Mouse (Mus musculus) kidney, adult 2 months (tissue): ENCODE data around the gene Ralgapa2. TPM values are rescaled to one million over a fixed set of nuclear protein-coding genes. Genes with fewer than 3 reads are reported as not detected.

Experiments used
- DNase-seq: peaks from one replicate; pipeline ENCODE4 v3.0.0; 2021
- H3K27ac ChIP-seq: fragments of 200-500 bp; 2 replicates; pipeline ENCODE4 v1.5.1; 2012; ENCODE audit warnings: low read depth, low read length, control low read depth, inconsistent platforms; ENCODE audit not compliant: insufficient read depth
- H3K27me3 ChIP-seq: fragments of 200-500 bp; replicated peaks from 2 replicates; pipeline ENCODE4 v1.6.1; 2012; ENCODE audit warnings: mild to moderate bottlenecking, moderate library complexity, low read length, inconsistent platforms; ENCODE audit not compliant: control insufficient read depth, insufficient read depth
- H3K36me3 ChIP-seq: fragments of 200-500 bp; 2 replicates; pipeline ENCODE4 v1.6.1; 2012; ENCODE audit warnings: mild to moderate bottlenecking, moderate library complexity, low read length, inconsistent platforms; ENCODE audit not compliant: control insufficient read depth, insufficient read depth
- H3K4me1 ChIP-seq: fragments of 200-500 bp; 2 replicates; pipeline ENCODE4 v1.6.1; 2011; ENCODE audit warnings: low read length; ENCODE audit not compliant: control insufficient read depth, insufficient read depth
- H3K4me3 ChIP-seq: fragments of 200-500 bp; 2 replicates; pipeline ENCODE4 v1.5.1; 2011; ENCODE audit warnings: mild to moderate bottlenecking, low read depth, low read length, control low read depth; ENCODE audit not compliant: insufficient read depth
- CTCF ChIP-seq: fragments of 200-500 bp; conservative IDR thresholded peaks from 2 replicates; pipeline ENCODE4 v1.5.1; 2011; ENCODE audit warnings: low read depth, mild to moderate bottlenecking, control low read depth, low read length, moderate library complexity, mixed read lengths; ENCODE audit not compliant: insufficient read depth, insufficient read length
- POLR2A ChIP-seq: fragments of 200-500 bp; IDR thresholded peaks from one replicate; pipeline ENCODE4 v1.6.1; 2011; ENCODE audit warnings: low read depth, low read length, control low read depth
- WGBS: fragments of 180-500 bp; shearing (Covaris S2); methylation state at CpG from one replicate; pipeline ENCODE4 v1.1.7; 2018; 5-methylcytosine and 5-hydroxymethylcytosine counted together
- polyA plus RNA-seq: library from polyadenylated mRNA; depleted of rRNA; stranded (reverse); fragments of >200 nt; gene quantifications from 2 replicates; pipeline ENCODE4 v1.2.3, GENCODE M21; 2012

Ralgapa2 gene
- polyA plus RNA-seq, 1 experiment, result 15.8 TPM

- Histone ChIP-seq H3K4me3 (no peak overlapping the region), H3K36me3 (no peaks in the 10 kb centered on the region), H3K4me1 (no peaks in the 10 kb centered on the region), H3K27ac (no peak overlapping the region), H3K27me3 (no peaks in the 10 kb centered on the region)
- 38% methylated on average over 8 of the region's 8 CpGs for WGBS
- TF ChIP-seq POLR2A (no peak), CTCF (peak; percentile 69)
- DNase-seq, result peak; percentile 64
These were observed 97.5 kb downstream of the Ralgapa2 start for GRCm38 (mm10) chr2:146414484-146415291.

DNA sequence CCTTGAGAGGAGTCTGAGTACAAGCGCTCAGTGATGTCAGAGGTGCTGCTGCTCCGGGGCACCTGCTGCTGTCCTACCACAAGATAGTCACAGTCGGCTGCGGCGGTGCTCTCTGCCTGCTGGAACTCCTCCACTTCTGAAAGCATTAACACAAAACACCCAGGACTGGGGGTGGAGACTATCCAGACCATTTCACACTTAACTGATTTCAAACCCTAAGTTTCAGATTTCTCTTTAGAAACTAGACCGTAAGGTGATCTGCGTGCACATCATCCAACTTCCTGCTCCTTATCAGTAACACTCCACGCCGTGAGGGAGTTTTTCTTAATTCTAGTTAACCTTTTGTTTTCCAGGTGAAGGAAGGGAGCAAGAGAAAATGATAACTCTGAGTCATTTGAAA lies 99.4 kb downstream of the Ralgapa2 start:
- Histone ChIP-seq H3K36me3 (no peaks in the 10 kb centered on the region), H3K27me3 (no peaks in the 10 kb centered on the region), H3K4me3 (no peak overlapping the region), H3K27ac (no peak overlapping the region), H3K4me1 (no peaks in the 10 kb centered on the region)
- DNase-seq, result no peak
- TF ChIP-seq POLR2A (no peak), CTCF (no peak)
- 61% methylated on average over 9 of the region's 9 CpGs for WGBS

GRCm38 (mm10) chr2:146411904-146412303 lies 100.2 kb downstream of the Ralgapa2 start:
- H3K4me3 ChIP-seq, result no peak overlapping the region
- H3K27ac ChIP-seq, result no peak overlapping the region
- no peaks in the 10 kb centered on the region for H3K36me3 ChIP-seq
- DNase-seq, result no peak
- TF ChIP-seq CTCF (no peak), POLR2A (no peak)
- 81% methylated on average over 5 of the region's 5 CpGs for WGBS
- no peaks in the 10 kb centered on the region for H3K4me1 ChIP-seq
- H3K27me3 ChIP-seq, result no peaks in the 10 kb centered on the region

GRCm38 (mm10) chr2:146407078-146407477 lies 105.1 kb downstream of the Ralgapa2 start:
- TF ChIP-seq POLR2A (no peak), CTCF (no peak)
- no peak overlapping the region for H3K4me3 ChIP-seq
- no peaks in the 10 kb centered on the region for H3K27me3 ChIP-seq
- DNase-seq, result no peak
- no peak overlapping the region for H3K27ac ChIP-seq
- WGBS, result 97% methylated on average over 4 of the region's 4 CpGs
- H3K36me3 ChIP-seq, result no peaks in the 10 kb centered on the region
- H3K4me1 ChIP-seq, result no peaks in the 10 kb centered on the region

DNA sequence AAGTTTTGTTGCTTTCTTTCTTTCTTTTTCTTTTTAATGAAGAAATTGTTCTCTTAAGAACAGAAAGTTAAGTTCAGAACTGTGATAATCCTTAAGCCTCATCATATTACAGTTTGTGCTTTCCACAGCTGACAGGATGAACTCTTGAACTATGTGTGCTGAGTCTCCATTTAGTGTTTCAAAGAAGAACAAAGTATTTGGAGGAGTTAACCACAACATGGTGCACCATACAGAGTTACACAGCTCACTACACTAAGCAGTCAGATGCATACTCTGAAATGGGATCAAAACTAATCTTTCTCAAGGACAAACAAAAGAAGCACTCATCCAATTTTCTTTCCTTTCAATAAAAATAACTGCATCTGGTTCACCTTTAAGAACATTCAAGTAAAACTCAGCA lies 110.6 kb downstream of the Ralgapa2 start:
- Histone ChIP-seq H3K27ac (no peak overlapping the region), H3K4me3 (no peak overlapping the region), H3K27me3 (no peaks in the 10 kb centered on the region), H3K4me1 (no peaks in the 10 kb centered on the region), H3K36me3 (no peaks in the 10 kb centered on the region)
- no peak for DNase-seq
- TF ChIP-seq POLR2A (no peak), CTCF (no peak)

DNA sequence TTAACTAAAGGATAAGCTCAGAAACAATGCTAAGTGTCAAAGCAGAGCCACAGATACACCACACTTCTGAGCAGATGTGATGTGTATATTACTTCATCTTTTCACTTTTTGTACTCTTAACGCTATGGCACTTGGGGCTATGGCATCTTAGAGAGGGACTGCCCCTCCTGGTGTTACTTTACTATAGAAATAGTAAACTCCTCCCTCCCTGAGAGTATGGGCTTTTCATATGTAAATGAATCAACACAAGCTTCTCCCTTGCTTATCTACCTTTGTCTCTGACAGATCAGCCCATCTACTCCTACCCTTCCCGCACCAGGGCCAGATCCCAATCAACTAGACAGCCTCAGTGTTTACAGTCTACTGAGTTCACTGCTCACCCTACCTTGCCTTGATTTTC lies 111.4 kb downstream of the Ralgapa2 start:
- H3K27ac ChIP-seq, result no peak overlapping the region
- H3K27me3 ChIP-seq, result no peaks in the 10 kb centered on the region
- no peak overlapping the region for H3K4me3 ChIP-seq
- 80% methylated on average over 2 of the region's 2 CpGs for WGBS
- DNase-seq, result no peak
- TF ChIP-seq POLR2A (no peak), CTCF (no peak)
- H3K36me3 ChIP-seq, result no peaks in the 10 kb centered on the region
- H3K4me1 ChIP-seq, result no peaks in the 10 kb centered on the region

DNA sequence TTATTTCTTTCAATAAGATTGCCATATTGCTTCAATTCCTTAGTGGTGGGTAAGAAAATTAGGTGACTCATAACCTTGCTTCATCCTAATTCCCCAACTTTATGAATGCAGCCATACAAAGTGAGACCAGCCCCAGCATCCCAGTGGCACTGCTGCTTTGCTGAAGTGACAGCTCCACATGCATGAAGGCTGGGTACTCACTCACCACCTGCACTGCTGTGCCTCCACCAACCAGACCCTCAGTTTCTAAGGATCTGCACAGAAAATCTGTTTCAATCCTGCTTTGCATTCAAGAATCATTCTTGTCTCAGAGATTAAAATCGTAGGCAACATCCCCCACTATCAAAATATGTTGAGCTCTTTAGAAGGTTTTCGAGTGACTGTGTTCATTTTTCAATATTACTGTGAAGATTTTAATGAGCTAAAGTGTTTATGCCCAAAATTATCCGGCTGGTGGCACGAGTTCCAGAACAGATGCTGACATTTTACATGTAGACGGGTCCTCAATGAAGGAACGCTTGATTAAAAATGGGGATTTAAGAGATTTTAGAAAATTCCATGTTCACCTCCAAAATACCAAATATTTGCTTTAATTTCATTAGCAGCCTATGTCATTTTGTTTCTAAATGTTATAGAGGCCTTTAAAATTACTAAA lies 113.8 kb downstream of the Ralgapa2 start:
- Histone ChIP-seq H3K36me3 (no peaks in the 10 kb centered on the region), H3K4me3 (no peak overlapping the region), H3K27me3 (no peaks in the 10 kb centered on the region), H3K4me1 (no peaks in the 10 kb centered on the region), H3K27ac (no peak overlapping the region)
- DNase-seq, result no peak
- WGBS, result 94% methylated on average over 6 of the region's 6 CpGs
- TF ChIP-seq POLR2A, result no peak
- no peak for TF ChIP-seq CTCF
